Mouse (Mus musculus): Measurements from ENCODE around the gene Dgkg.

DNA sequence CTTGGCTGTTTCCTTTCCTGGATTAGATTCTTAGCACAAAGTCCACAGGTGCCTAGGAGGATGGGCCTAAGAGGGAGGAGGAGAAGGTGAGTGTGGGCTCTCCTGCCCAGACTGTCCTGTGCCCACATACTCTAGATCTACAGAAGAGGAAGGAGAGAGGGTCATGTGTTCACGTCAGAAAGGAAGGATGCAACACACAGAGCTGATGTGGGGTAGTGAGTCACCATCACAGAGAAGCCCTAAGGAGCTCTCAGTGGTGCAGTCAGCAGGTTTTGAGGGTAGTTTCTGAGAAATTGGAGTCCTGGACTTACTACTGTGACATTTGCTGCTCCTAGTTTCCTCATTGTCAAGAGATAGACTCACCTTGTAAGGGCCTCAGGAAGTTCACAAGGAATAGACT, 196.1 kb downstream of the Dgkg start:
- TF ChIP-seq POLR2A (IDR thresholded peaks at IDR 0.05; ENCODE audit: borderline replicate concordance, extremely low read depth, low read depth, low read length) = no peak
- TF ChIP-seq CTCF (IDR thresholded peaks at IDR 0.05; ENCODE audit: insufficient read depth, low read length) = no peak

All from lung, adult 2 months (tissue).